Mouse (Mus musculus) embryonic fibroblast, embryonic 13.5 days (primary cell): Measurements from ENCODE around the gene Ssr2. TPM values are rescaled to one million over a fixed set of nuclear protein-coding genes. Genes with fewer than 3 reads are reported as not detected.

Source experiments
- H3K27ac ChIP-seq: 2 replicates; pipeline ENCODE4 v1.5.1; 2012; ENCODE audit warnings: low read length, control low read depth, inconsistent platforms; ENCODE audit not compliant: insufficient read depth
- H3K4me1 ChIP-seq: 2 replicates; pipeline ENCODE4 v1.6.1; 2011; ENCODE audit warnings: low read length; ENCODE audit not compliant: control insufficient read depth, insufficient read depth
- H3K4me3 ChIP-seq: 2 replicates; pipeline ENCODE4 v1.5.1; 2011; ENCODE audit warnings: mild to moderate bottlenecking, control low read depth, low read length; ENCODE audit not compliant: insufficient read depth
- CTCF ChIP-seq: IDR thresholded peaks from 2 replicates; pipeline ENCODE4 v1.5.1; 2011; ENCODE audit warnings: mild to moderate bottlenecking, control low read depth, low read length, moderate library complexity, borderline replicate concordance; ENCODE audit not compliant: insufficient read depth
- POLR2A ChIP-seq: IDR thresholded peaks from 2 replicates; pipeline ENCODE4 v1.6.1; 2011; ENCODE audit warnings: low read depth, mild to moderate bottlenecking, control low read depth, low read length, moderate library complexity
- polyA plus RNA-seq: library from polyadenylated mRNA; stranded (reverse); fragments of >200 nt; gene quantifications from 2 replicates; pipeline ENCODE4 v1.2.4, GENCODE M21; 2011; ENCODE audit warnings: low read depth; ENCODE audit not compliant: missing spikeins, insufficient read length

Gene Ssr2
- polyA plus RNA-seq, 1 experiment: 298 TPM

- H3K4me3 ChIP-seq: no peak overlapping the region
- H3K27ac ChIP-seq: no peak overlapping the region
- no peak for TF ChIP-seq CTCF
- TF ChIP-seq POLR2A: no peak
- peaks cover 5% of the 10 kb centered on the region; the same call in 1 of the 2 replicates for H3K4me1 ChIP-seq
Measured at GRCm38 (mm10) chr3:88541622-88542401, 33.9 kb upstream of the Ssr2 start.

GRCm38 (mm10) chr3:88542486-88542885 lies 33.2 kb upstream of the Ssr2 start:
- Histone ChIP-seq H3K27ac (no peak overlapping the region), H3K4me3 (no peak overlapping the region), H3K4me1 (peaks cover 3% of the 10 kb centered on the region; the same call in 1 of the 2 replicates)
- TF ChIP-seq CTCF: no peak

- H3K27ac ChIP-seq: no peak overlapping the region
- H3K4me1 ChIP-seq: peaks cover 3% of the 10 kb centered on the region; the same call in 1 of the 2 replicates
- no peak for TF ChIP-seq POLR2A
- no peak overlapping the region for H3K4me3 ChIP-seq
Measured at GRCm38 (mm10) chr3:88543174-88543573, 32.5 kb upstream of the Ssr2 start.

GRCm38 (mm10) chr3:88543651-88544410 lies 31.8 kb upstream of the Ssr2 start:
- Histone ChIP-seq H3K27ac (no peak overlapping the region), H3K4me3 (no peak overlapping the region)
- TF ChIP-seq POLR2A (no peak), CTCF (no peak)

GRCm38 (mm10) chr3:88544514-88544913 lies 31.2 kb upstream of the Ssr2 start:
- peak; percentile 57; the same call in 1 of the 2 replicates for TF ChIP-seq CTCF
- no peak for TF ChIP-seq POLR2A
- no peak overlapping the region for H3K4me3 ChIP-seq
- H3K4me1 ChIP-seq: peaks cover 3% of the 10 kb centered on the region; the same call in 1 of the 2 replicates
- H3K27ac ChIP-seq: no peak overlapping the region

More at GRCm38 (mm10) chr3:88543651-88544410, 31.8 kb upstream of the Ssr2 start:
- H3K4me1 ChIP-seq: peaks cover 3% of the 10 kb centered on the region; the same call in 1 of the 2 replicates

GRCm38 (mm10) chr3:88544955-88545591 lies 30.6 kb upstream of the Ssr2 start:
- no peak overlapping the region for H3K27ac ChIP-seq
- TF ChIP-seq CTCF (no peak), POLR2A (no peak)
- no peak overlapping the region for H3K4me3 ChIP-seq
- H3K4me1 ChIP-seq: peaks cover 3% of the 10 kb centered on the region; the same call in 1 of the 2 replicates

- Histone ChIP-seq H3K27ac (no peak overlapping the region), H3K4me3 (no peak overlapping the region), H3K4me1 (no peaks in the 10 kb centered on the region)
- no peak for TF ChIP-seq CTCF
- no peak for TF ChIP-seq POLR2A
Measured at GRCm38 (mm10) chr3:88546674-88547418, 28.8 kb upstream of the Ssr2 start.

GRCm38 (mm10) chr3:88548180-88548917 lies 27.3 kb upstream of the Ssr2 start, which contains the start of gene Rab25:
Gene Rab25, minus strand, starts transcription at chr3:88548300.
- no peak within 1 kb of the TSS for H3K27ac ChIP-seq
- no peak within 1 kb of the TSS for H3K4me3 ChIP-seq

More at GRCm38 (mm10) chr3:88548180-88548917, 27.3 kb upstream of the Ssr2 start, which contains the start of gene Rab25:
- H3K4me1 ChIP-seq: no peaks in the 10 kb centered on the region
- no peak for TF ChIP-seq POLR2A
- no peak for TF ChIP-seq CTCF
